Mouse (Mus musculus) C2C12 (cell line): ENCODE results near the gene Sec61a2. TPM values are rescaled to one million over a fixed set of nuclear protein-coding genes. Genes with fewer than 3 reads are reported as not detected.

Experiments used
- H3K27me3 ChIP-seq: one replicate; pipeline ENCODE4 v1.6.1; 2011; ENCODE audit not compliant: control insufficient read depth, insufficient read depth, insufficient read length
- H3K36me3 ChIP-seq: one replicate; pipeline ENCODE4 v1.6.1; 2011; ENCODE audit not compliant: control insufficient read depth, insufficient read depth
- H3K4me3 ChIP-seq: one replicate; pipeline ENCODE4 v1.5.1; 2011; ENCODE audit warnings: mild to moderate bottlenecking, control low read depth; ENCODE audit not compliant: poor library complexity, insufficient read depth, severe bottlenecking
- H3K79me2 ChIP-seq: one replicate; pipeline ENCODE4 v1.6.1; 2011; ENCODE audit not compliant: control insufficient read depth, insufficient read depth
- H3K79me3 ChIP-seq: one replicate; pipeline ENCODE4 v1.6.1; 2011; ENCODE audit warnings: low read depth, control low read depth
- H3ac ChIP-seq: one replicate; pipeline ENCODE3; 2011; ENCODE audit warnings: low read depth; ENCODE audit not compliant: control insufficient read depth, insufficient read length
- CEBPB ChIP-seq: IDR thresholded peaks from one replicate; pipeline ENCODE4 v1.6.1; 2011; ENCODE audit warnings: low read depth, mild to moderate bottlenecking, control low read depth, moderate library complexity
- CTCF ChIP-seq: IDR thresholded peaks from one replicate; pipeline ENCODE4 v1.5.1; 2011; ENCODE audit not compliant: control insufficient read depth, insufficient read depth, insufficient read length
- FOSL1 ChIP-seq: IDR thresholded peaks from one replicate; pipeline ENCODE4 v1.8.0; 2011; ENCODE audit warnings: mild to moderate bottlenecking, low read length; ENCODE audit not compliant: poor library complexity, insufficient read depth, severe bottlenecking
- MAX ChIP-seq: IDR thresholded peaks from one replicate; pipeline ENCODE4 v1.6.1; 2011; ENCODE audit warnings: mild to moderate bottlenecking, control low read depth
- MYOD1 ChIP-seq: IDR thresholded peaks from one replicate; pipeline ENCODE4 v1.6.1; 2011; ENCODE audit warnings: low read depth; ENCODE audit not compliant: control insufficient read depth, insufficient read length
- MYOG ChIP-seq: IDR thresholded peaks from one replicate; pipeline ENCODE4 v1.6.1; 2011; ENCODE audit not compliant: control insufficient read depth, insufficient read length; ENCODE audit errors: extremely low read depth
- USF1 ChIP-seq: IDR thresholded peaks from one replicate; pipeline ENCODE4 v1.6.1; 2011; ENCODE audit warnings: low read depth, mild to moderate bottlenecking, control low read depth, moderate library complexity
- polyA plus RNA-seq: library from polyadenylated mRNA; unstranded; fragments of >200 nt; fragmentation: generic; extraction: Trizol; gene quantifications from one replicate; pipeline ENCODE4 v1.2.1, GENCODE M21; 2012; ENCODE audit warnings: missing spikeins

Sec61a2 gene
- polyA plus RNA-seq, 1 experiment = 15.4 TPM

GRCm38 (mm10) chr2:5930291-5931054 lies 35.2 kb upstream of the Sec61a2 start:
- Histone ChIP-seq H3ac (no peak overlapping the region), H3K36me3 (no peaks in the 10 kb centered on the region), H3K27me3 (no peaks in the 10 kb centered on the region), H3K4me3 (no peak overlapping the region), H3K79me2 (no peaks in the 10 kb centered on the region), H3K79me3 (no peaks in the 10 kb centered on the region)
- no peak for TF ChIP-seq USF1
- no peak for TF ChIP-seq CTCF
- no peak for TF ChIP-seq MYOD1
- TF ChIP-seq FOSL1 = no peak
- no peak for TF ChIP-seq CEBPB
- TF ChIP-seq MYOG = no peak
- TF ChIP-seq MAX = no peak

GRCm38 (mm10) chr2:5929793-5930192 lies 34.6 kb upstream of the Sec61a2 start:
- Histone ChIP-seq H3ac (no peak overlapping the region), H3K79me3 (no peaks in the 10 kb centered on the region), H3K79me2 (no peaks in the 10 kb centered on the region), H3K4me3 (no peak overlapping the region), H3K36me3 (no peaks in the 10 kb centered on the region), H3K27me3 (no peaks in the 10 kb centered on the region)
- no peak for TF ChIP-seq MAX
- no peak for TF ChIP-seq USF1
- no peak for TF ChIP-seq CEBPB
- no peak for TF ChIP-seq CTCF
- TF ChIP-seq MYOG = no peak
- no peak for TF ChIP-seq FOSL1
- no peak for TF ChIP-seq MYOD1

GRCm38 (mm10) chr2:5927481-5927880 lies 32.2 kb upstream of the Sec61a2 start:
- H3K4me3 ChIP-seq = no peak overlapping the region
- H3K79me3 ChIP-seq = no peaks in the 10 kb centered on the region
- no peaks in the 10 kb centered on the region for H3K36me3 ChIP-seq
- TF ChIP-seq MYOG = no peak
- no peak for TF ChIP-seq CEBPB
- TF ChIP-seq MYOD1 = no peak
- no peak for TF ChIP-seq USF1
- no peak for TF ChIP-seq FOSL1
- no peak for TF ChIP-seq CTCF
- TF ChIP-seq MAX = no peak
- no peaks in the 10 kb centered on the region for H3K27me3 ChIP-seq
- no peak overlapping the region for H3ac ChIP-seq
- no peaks in the 10 kb centered on the region for H3K79me2 ChIP-seq

DNA sequence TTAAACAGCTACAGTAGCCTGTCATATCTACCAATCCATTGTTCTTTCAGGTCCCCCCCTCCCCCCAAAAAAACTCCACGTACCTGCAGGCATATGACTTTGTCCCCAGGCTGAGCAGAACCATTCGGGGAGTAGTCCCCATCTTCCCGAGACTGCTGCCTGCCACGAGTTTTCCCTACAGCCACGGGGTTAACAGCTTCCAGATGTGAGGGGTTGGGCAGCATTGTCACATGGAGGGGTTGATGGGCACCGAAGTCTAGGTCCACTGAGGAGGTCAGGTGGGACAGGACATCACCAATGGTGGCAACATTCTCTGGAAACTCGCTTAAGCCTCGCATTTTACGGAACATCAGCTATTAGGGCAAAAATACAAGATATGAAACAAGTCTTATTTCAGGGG lies 28.6 kb upstream of the Sec61a2 start:
- H3K27me3 ChIP-seq = no peaks in the 10 kb centered on the region
- H3K79me2 ChIP-seq = no peaks in the 10 kb centered on the region
- TF ChIP-seq CEBPB (no peak), MYOD1 (no peak), USF1 (no peak), MYOG (no peak), MAX (no peak), CTCF (no peak), FOSL1 (no peak)
- H3K79me3 ChIP-seq = no peaks in the 10 kb centered on the region
- H3K36me3 ChIP-seq = no peaks in the 10 kb centered on the region
- no peak overlapping the region for H3K4me3 ChIP-seq
- H3ac ChIP-seq = no peak overlapping the region

DNA sequence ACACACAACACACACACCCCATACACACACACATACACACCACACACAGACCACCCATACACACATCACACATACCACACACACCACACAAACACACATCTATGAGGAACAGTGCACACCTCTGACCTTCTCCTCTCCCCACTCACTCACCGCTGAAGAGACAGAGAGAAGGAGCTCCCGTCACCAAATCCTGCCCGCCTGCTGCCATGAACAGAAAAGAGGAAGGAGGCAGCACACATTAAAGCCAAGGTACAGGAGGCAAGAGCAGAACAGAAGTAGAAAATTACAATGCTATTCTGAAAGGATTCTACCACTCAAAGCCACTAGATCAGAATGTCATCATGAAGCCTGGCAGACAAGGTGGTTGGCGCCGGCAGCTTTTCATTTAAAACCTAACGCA lies 27.6 kb upstream of the Sec61a2 start:
- no peaks in the 10 kb centered on the region for H3K27me3 ChIP-seq
- H3K79me2 ChIP-seq = no peaks in the 10 kb centered on the region
- H3K4me3 ChIP-seq = no peak overlapping the region
- H3ac ChIP-seq = no peak overlapping the region
- H3K79me3 ChIP-seq = no peaks in the 10 kb centered on the region
- H3K36me3 ChIP-seq = no peaks in the 10 kb centered on the region
- TF ChIP-seq FOSL1 (no peak), USF1 (no peak), CEBPB (no peak), MAX (no peak)
